Mouse (Mus musculus) embryonic facial prominence, embryonic 15.5 days (tissue): Measurements from ENCODE around the gene Sco2. TPM values are rescaled to one million over a fixed set of nuclear protein-coding genes. Genes with fewer than 3 reads are reported as not detected.

Source experiments
- ATAC-seq: fragments of 200-750 bp; cut with Nextera tagmentation; 2 replicates; pipeline ENCODE4 v1.8.0; 2017; ENCODE audit warnings: low read depth, moderate TSS enrichment; ENCODE audit not compliant: insufficient number of reproducible peaks, low FRiP score, low TSS enrichment
- H3K27ac ChIP-seq: fragments of 300-500 bp; sonication (generic); replicated peaks from 2 replicates; pipeline ENCODE4 v1.5.1; 2015; ENCODE audit warnings: mild to moderate bottlenecking, inconsistent platforms
- H3K27me3 ChIP-seq: fragments of 300-500 bp; sonication (generic); 2 replicates; pipeline ENCODE4 v1.6.1; 2015; ENCODE audit warnings: inconsistent platforms
- H3K36me3 ChIP-seq: fragments of 300-500 bp; sonication (generic); 2 replicates; pipeline ENCODE4 v1.6.1; 2015; ENCODE audit warnings: mild to moderate bottlenecking, inconsistent platforms
- H3K4me1 ChIP-seq: fragments of 300-500 bp; sonication (generic); 2 replicates; pipeline ENCODE4 v1.6.1; 2015; ENCODE audit warnings: inconsistent platforms
- H3K4me2 ChIP-seq: fragments of 300-500 bp; sonication (generic); replicated peaks from 2 replicates; pipeline ENCODE4 v1.6.1; 2015; ENCODE audit warnings: mild to moderate bottlenecking, inconsistent platforms
- H3K4me3 ChIP-seq: fragments of 300-500 bp; sonication (generic); replicated peaks from 2 replicates; pipeline ENCODE4 v1.5.1; 2015; ENCODE audit warnings: mild to moderate bottlenecking, inconsistent platforms
- H3K9ac ChIP-seq: fragments of 300-500 bp; sonication (generic); 2 replicates; pipeline ENCODE4 v1.6.1; 2015; ENCODE audit warnings: inconsistent platforms
- H3K9me3 ChIP-seq: fragments of 300-500 bp; sonication (generic); replicated peaks from 2 replicates; pipeline ENCODE4 v1.6.1; 2016; ENCODE audit warnings: inconsistent platforms
- WGBS: fragments of 180-500 bp; shearing (Covaris S2); methylation state at CpG from one replicate; pipeline ENCODE4 v1.1.7; 2015; 5-methylcytosine and 5-hydroxymethylcytosine counted together
- polyA plus RNA-seq: library from polyadenylated mRNA; unstranded; fragments of >200 nt; fragmentation: Nextera tagmentation; extraction: Ambion mirVana; gene quantifications from 2 replicates; pipeline ENCODE4 v1.2.1, GENCODE M21; 2015

The Sco2 gene
- polyA plus RNA-seq, 1 experiment from 2014 or later = 6.9 TPM

- Histone ChIP-seq H3K4me1 (peaks cover 7% of the 10 kb centered on the region), H3K4me3 (peak within 1 kb of the TSS; percentile 17), H3K27me3 (peaks cover 9% of the 10 kb centered on the region; the same call in 1 of the 2 replicates), H3K9me3 (no peaks in the 10 kb centered on the region), H3K9ac (no peak within 1 kb of the TSS), H3K4me2 (peak within 1 kb of the TSS; percentile 45), H3K27ac (no peak within 1 kb of the TSS), H3K36me3 (no peaks in the 10 kb centered on the region)
- no peak for ATAC-seq
- WGBS = 5% methylated on average over 26 of the region's 26 CpGs
Observed at GRCm38 (mm10) chr15:89322670-89323522, 50.8 kb downstream of the Sco2 start, which contains the start of gene Adm2. Gene Adm2, plus strand, starts transcription at chr15:89322720.

Other genes with a start within 250 kb of the Sco2 start
- gene Hdac10, start 245.1 kb downstream of the Sco2 start, polyA plus RNA-seq = 22.3 and 25.7 TPM in 2 replicates
- 9.4 and 11.2 TPM in 2 replicates for gene Mapk12, start 233.1 kb downstream of the Sco2 start, polyA plus RNA-seq
- gene Mapk11, start 224.2 kb downstream of the Sco2 start, polyA plus RNA-seq = 10.7 and 12.7 TPM in 2 replicates
- 157 and 161 TPM in 2 replicates for gene Plxnb2, start 193.1 kb downstream of the Sco2 start, polyA plus RNA-seq
- 16.3 and 16.7 TPM in 2 replicates for gene Dennd6b, start 177.3 kb downstream of the Sco2 start, polyA plus RNA-seq
- 33.3 and 35.8 TPM in 2 replicates for gene Ppp6r2, start 162.3 kb downstream of the Sco2 start, polyA plus RNA-seq
- 57.3 and 65.5 TPM in 2 replicates for gene Sbf1, start 58.5 kb downstream of the Sco2 start, polyA plus RNA-seq
- 0.55 and 0.91 TPM in 2 replicates for gene Adm2, start 51.1 kb downstream of the Sco2 start, polyA plus RNA-seq
- not detected in 2 replicates for gene Miox, start 39.4 kb downstream of the Sco2 start, polyA plus RNA-seq
- 73.0 and 79.9 TPM in 2 replicates for gene Lmf2, start 18.2 kb downstream of the Sco2 start, polyA plus RNA-seq
- gene Ncaph2, start 18.1 kb downstream of the Sco2 start, polyA plus RNA-seq = 150 and 160 TPM in 2 replicates
- gene Tymp, start 3.2 kb upstream of the Sco2 start, polyA plus RNA-seq = 1.8 and 2.0 TPM in 2 replicates
- gene Odf3b, start 5.4 kb upstream of the Sco2 start, polyA plus RNA-seq = 8.2 and 14.5 TPM in 2 replicates
- not detected in 2 replicates for gene Klhdc7b, start 11.1 kb upstream of the Sco2 start, polyA plus RNA-seq
- gene Syce3, start 36.7 kb upstream of the Sco2 start, polyA plus RNA-seq = not detected in 2 replicates
- 0.97 and 1.1 TPM in 2 replicates for gene Cpt1b, start 52.0 kb upstream of the Sco2 start, polyA plus RNA-seq
- gene C730034F03Rik, start 55.7 kb upstream of the Sco2 start, polyA plus RNA-seq = 4.8 TPM in 2 replicates
- not detected in 2 replicates for gene Gm44502, start 55.9 kb upstream of the Sco2 start, polyA plus RNA-seq
- gene Chkb, start 56.1 kb upstream of the Sco2 start, polyA plus RNA-seq = 56.4 and 59.6 TPM in 2 replicates
- gene Mapk8ip2, start 80.1 kb upstream of the Sco2 start, polyA plus RNA-seq = 3.4 and 4.9 TPM in 2 replicates
- gene Arsa, start 103.6 kb upstream of the Sco2 start, polyA plus RNA-seq = 27.8 and 30.1 TPM in 2 replicates
- gene Shank3, start 125.8 kb upstream of the Sco2 start, polyA plus RNA-seq = 2.3 and 3.0 TPM in 2 replicates
- 0.13 and 0.24 TPM in 2 replicates for gene Acr, start 194.5 kb upstream of the Sco2 start, polyA plus RNA-seq
- 46.2 and 57.3 TPM in 2 replicates for gene Rabl2, start 218.1 kb upstream of the Sco2 start, polyA plus RNA-seq